Mouse (Mus musculus): ENCODE data around the gene Myh11.
"Not testable (repeated sequence)": the region's sequence is repeated elsewhere in the genome, so short reads cannot be mapped to it uniquely, and the experiment has no call there.

DNA sequence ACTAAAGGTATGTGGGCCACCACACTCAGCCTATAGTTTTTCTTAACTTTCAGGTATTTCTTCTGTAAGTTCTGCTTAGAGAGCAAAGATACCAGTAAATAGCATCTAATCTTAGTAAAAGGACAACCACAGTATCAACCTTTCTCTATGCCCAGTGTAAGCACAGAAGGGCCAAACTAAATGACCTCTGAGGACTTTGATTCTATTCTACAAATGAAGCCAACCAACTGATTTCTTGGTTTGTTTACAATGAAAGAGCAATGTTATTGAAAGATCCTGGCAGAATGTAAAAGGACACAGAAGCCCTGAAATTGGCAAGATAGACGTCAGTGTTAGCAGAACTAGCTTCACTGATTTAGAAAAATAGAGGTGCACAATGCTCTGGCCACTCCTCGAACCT lies 135.5 kb downstream of the Myh11 start:
- not testable (repeated sequence) for TF ChIP-seq FLI1 (IDR thresholded peaks at IDR 0.05; ENCODE audit: low read length); GATA1 (IDR thresholded peaks at IDR 0.05; ENCODE audit: borderline replicate concordance, low read length)
